Mouse (Mus musculus) limb, embryonic 13.5 days (tissue): ENCODE results near the gene Rnf130. TPM values are rescaled to one million over a fixed set of nuclear protein-coding genes. Genes with fewer than 3 reads are reported as not detected.

Experiments
- ATAC-seq: fragments of 200-750 bp; cut with Nextera tagmentation; 2 replicates; pipeline ENCODE4 v1.8.0; 2017; ENCODE audit warnings: low read depth, moderate number of reproducible peaks, moderate TSS enrichment; ENCODE audit not compliant: low FRiP score
- H3K27ac ChIP-seq: fragments of 300-500 bp; sonication (generic); 2 replicates; pipeline ENCODE4 v1.5.1; 2015; ENCODE audit warnings: inconsistent platforms, mild to moderate bottlenecking, moderate library complexity
- H3K27me3 ChIP-seq: fragments of 300-500 bp; sonication (generic); 2 replicates; pipeline ENCODE4 v1.6.1; 2015; ENCODE audit warnings: mild to moderate bottlenecking, inconsistent platforms
- H3K36me3 ChIP-seq: fragments of 300-500 bp; sonication (generic); 2 replicates; pipeline ENCODE4 v1.6.1; 2015; ENCODE audit warnings: inconsistent platforms, mild to moderate bottlenecking, moderate library complexity
- H3K4me1 ChIP-seq: fragments of 300-500 bp; sonication (generic); 2 replicates; pipeline ENCODE4 v1.6.1; 2015; ENCODE audit warnings: inconsistent platforms
- H3K4me2 ChIP-seq: fragments of 300-500 bp; sonication (generic); replicated peaks from 2 replicates; pipeline ENCODE4 v1.6.1; 2015; ENCODE audit warnings: inconsistent platforms, mild to moderate bottlenecking, moderate library complexity
- H3K4me3 ChIP-seq: fragments of 300-500 bp; sonication (generic); 2 replicates; pipeline ENCODE4 v1.5.1; 2015; ENCODE audit warnings: moderate library complexity, mild to moderate bottlenecking, inconsistent platforms
- H3K9ac ChIP-seq: fragments of 300-500 bp; sonication (generic); 2 replicates; pipeline ENCODE4 v1.6.1; 2015; ENCODE audit warnings: mild to moderate bottlenecking, inconsistent platforms
- H3K9me3 ChIP-seq: fragments of 300-500 bp; sonication (generic); 2 replicates; pipeline ENCODE4 v1.6.1; 2016; ENCODE audit warnings: inconsistent platforms
- WGBS: fragments of 180-500 bp; shearing (Covaris S2); methylation state at CpG from one replicate; pipeline ENCODE4 v1.1.7; 2015; 5-methylcytosine and 5-hydroxymethylcytosine counted together
- polyA plus RNA-seq: library from polyadenylated mRNA; unstranded; fragments of >200 nt; fragmentation: Nextera tagmentation; extraction: Ambion mirVana; gene quantifications from 2 replicates; pipeline ENCODE4 v1.2.1, GENCODE M21; 2015

Rnf130 gene
- polyA plus RNA-seq, 1 experiment from 2014 or later = 85.6 TPM

DNA sequence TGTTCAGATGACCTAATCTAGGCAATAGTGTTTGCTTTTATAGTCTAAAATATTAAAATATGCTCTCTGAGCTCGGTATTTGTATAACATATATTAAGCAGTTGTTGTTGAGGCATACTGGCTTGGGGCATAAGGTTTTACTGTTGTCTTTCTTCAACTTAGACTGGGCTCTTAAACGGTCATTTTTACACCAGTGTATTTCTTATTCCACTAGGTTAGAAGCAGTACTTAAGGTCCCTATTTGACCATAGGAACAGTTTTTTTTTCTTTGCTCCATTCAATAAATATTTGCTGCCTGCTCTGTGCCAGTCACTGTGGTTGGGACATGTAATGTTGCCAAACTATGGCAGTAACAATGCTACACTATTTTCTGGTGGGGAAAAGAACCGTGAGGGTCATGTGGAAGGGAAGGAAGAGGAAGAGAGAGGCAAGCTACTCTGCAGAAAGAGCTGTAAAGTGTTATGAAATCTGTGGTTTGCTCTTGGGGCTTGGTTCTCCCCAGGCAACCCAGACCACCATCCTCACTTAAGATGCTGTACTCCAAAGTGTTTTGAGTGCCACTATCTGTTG lies 1.5 kb downstream of the Rnf130 start:
- WGBS = 29% methylated on average over 3 of the region's 3 CpGs
- H3K9ac ChIP-seq = peak overlapping the region; percentile 97
- no peaks in the 10 kb centered on the region for H3K36me3 ChIP-seq
- no peak overlapping the region for H3K27ac ChIP-seq
- H3K9me3 ChIP-seq = no peaks in the 10 kb centered on the region
- H3K27me3 ChIP-seq = peaks cover 2% of the 10 kb centered on the region; the same call in 1 of the 2 replicates
- peak overlapping the region; percentile 75 for H3K4me2 ChIP-seq
- peak overlapping the region; percentile 94 for H3K4me3 ChIP-seq
- ATAC-seq = no peak
- peaks cover 34% of the 10 kb centered on the region for H3K4me1 ChIP-seq

DNA sequence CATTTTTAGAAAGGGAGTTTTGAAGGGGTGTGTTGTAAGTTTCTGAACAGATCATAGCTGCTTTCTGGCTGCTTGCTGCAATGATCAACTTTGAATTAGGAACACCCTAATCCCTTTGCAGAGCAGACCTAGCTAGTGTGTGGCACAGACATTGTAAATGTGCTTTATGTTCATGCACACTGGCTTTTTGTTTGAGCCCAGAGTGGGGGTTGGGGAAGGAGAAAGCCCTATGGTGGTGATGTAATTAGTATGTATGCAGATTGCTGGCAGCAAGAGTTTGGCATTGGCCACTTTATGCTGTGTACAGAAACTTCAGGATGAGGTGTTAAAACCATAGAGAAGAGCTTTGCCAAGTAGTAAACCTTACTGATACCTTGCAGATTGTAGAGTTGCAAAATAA lies 3.3 kb downstream of the Rnf130 start:
- ATAC-seq = no peak
- Histone ChIP-seq H3K4me3 (no peak overlapping the region), H3K4me2 (peak overlapping the region; percentile 17; the same call in 1 of the 2 replicates), H3K9me3 (no peaks in the 10 kb centered on the region), H3K27me3 (0 out of 2 replicates have a peak, but pooled peaks cover 2% of the 10 kb centered on the region), H3K9ac (no peak overlapping the region), H3K4me1 (peaks cover 43% of the 10 kb centered on the region), H3K27ac (no peak overlapping the region), H3K36me3 (no peaks in the 10 kb centered on the region)

DNA sequence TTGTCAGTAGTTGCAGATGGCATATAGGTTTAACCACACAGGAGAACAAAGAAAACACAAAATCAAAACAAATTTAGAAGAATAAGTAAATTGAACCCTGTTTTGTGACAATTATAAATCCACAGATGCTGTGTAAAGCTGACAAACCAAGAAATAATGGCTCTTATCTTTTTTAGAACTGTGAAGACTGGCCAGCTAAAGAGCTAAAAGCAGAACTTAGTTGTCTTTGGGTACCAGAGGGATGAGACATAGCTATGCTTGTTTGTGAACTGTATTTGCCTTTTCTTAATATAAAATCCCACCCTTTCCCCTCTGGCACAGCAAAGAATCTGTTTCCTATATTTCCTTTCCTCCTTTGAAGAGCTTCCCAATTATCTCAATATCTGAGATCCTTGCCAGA lies 9.0 kb downstream of the Rnf130 start:
- Histone ChIP-seq H3K36me3 (no peaks in the 10 kb centered on the region), H3K4me1 (peaks cover 20% of the 10 kb centered on the region; the same call in 1 of the 2 replicates), H3K9me3 (no peaks in the 10 kb centered on the region), H3K27me3 (no peaks in the 10 kb centered on the region), H3K27ac (no peak overlapping the region), H3K4me2 (no peak overlapping the region), H3K4me3 (no peak overlapping the region), H3K9ac (no peak overlapping the region)
- no peak for ATAC-seq

DNA sequence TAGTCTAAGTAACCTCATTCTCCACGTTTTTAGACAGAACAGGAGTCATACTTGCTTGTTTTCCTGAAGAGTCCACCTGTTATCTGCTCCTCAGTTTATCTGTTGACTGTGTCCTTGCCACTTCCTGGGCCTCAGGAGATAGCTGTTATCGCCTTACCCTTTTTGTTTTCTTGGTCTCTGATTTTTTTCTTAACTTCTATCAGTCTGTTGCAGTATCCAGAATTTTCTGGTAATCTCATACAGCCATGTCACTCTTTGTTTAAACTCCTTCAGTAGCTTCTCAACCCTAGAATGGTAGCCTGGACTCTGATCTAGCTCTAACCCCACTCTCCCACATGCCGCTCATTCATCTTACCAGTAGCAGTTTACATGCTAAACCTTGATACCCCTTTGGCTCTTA lies 10.6 kb downstream of the Rnf130 start:
- no peak for ATAC-seq
- peaks cover 16% of the 10 kb centered on the region; the same call in 1 of the 2 replicates for H3K4me1 ChIP-seq
- WGBS = 79% methylated on average over 3 of the region's 3 CpGs
- no peak overlapping the region for H3K4me3 ChIP-seq
- no peaks in the 10 kb centered on the region for H3K36me3 ChIP-seq
- H3K27me3 ChIP-seq = no peaks in the 10 kb centered on the region
- no peak overlapping the region for H3K9ac ChIP-seq
- no peak overlapping the region for H3K27ac ChIP-seq
- no peaks in the 10 kb centered on the region for H3K9me3 ChIP-seq
- H3K4me2 ChIP-seq = no peak overlapping the region

DNA sequence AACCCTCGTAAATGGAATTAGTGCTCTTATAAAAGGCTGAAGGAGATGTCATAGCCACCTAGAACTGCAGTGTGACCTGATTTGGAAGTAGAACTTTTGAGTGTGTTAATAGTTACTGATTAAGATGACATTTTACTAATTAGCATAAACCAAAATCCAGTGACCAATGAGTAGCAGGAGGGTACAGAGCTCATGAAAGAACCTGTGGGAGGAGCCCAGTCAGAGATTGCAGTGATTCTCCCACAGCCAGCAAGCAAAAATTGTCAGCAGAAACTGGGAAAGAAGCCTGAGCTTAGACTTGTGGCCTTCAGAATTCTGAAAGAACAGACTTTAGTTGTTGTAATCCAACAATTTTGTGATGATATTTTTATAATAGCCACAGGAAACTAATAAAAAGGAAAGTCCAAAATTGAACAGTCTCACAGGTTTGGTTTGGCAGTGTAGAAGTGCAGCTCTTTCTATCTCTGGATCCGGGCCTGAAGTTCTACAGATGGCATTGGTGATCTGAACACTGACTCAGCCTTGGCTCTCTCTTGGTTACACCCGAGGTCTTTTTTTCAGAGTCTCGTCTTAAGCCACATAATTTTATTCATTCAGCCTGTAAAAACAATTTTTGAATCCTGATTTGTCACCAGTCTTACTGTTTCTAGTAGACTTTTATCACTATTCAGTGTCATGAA lies 11.8 kb downstream of the Rnf130 start:
- no peak for ATAC-seq
- Histone ChIP-seq H3K4me3 (no peak overlapping the region), H3K36me3 (no peaks in the 10 kb centered on the region), H3K9me3 (no peaks in the 10 kb centered on the region), H3K4me2 (no peak overlapping the region), H3K27ac (no peak overlapping the region), H3K4me1 (peaks cover 10% of the 10 kb centered on the region; the same call in 1 of the 2 replicates), H3K27me3 (no peaks in the 10 kb centered on the region), H3K9ac (no peak overlapping the region)
- 81% methylated on average over 4 of the region's 4 CpGs for WGBS

DNA sequence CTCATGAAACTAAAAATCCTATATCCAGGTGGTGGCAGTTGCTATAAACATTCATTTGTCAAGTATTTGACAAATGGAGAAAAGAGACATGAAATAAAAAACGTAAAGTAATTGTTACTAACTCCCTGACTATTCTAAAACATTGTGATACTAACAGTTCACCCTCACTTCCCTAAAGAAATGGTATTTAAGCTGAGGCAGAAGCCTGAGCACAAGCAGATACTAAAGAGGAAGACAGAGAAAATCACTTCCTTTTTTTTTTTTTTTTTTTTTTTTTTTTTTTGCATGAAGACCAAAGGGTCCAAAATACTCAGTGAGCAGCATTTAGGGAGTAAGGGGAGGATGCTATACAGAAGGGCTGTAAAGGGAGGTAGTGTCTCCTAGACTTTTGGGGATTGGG lies 13.6 kb downstream of the Rnf130 start:
- ATAC-seq = no peak
- 84% methylated on average over 1 of the region's 1 CpGs for WGBS
- no peak overlapping the region for H3K4me2 ChIP-seq

DNA sequence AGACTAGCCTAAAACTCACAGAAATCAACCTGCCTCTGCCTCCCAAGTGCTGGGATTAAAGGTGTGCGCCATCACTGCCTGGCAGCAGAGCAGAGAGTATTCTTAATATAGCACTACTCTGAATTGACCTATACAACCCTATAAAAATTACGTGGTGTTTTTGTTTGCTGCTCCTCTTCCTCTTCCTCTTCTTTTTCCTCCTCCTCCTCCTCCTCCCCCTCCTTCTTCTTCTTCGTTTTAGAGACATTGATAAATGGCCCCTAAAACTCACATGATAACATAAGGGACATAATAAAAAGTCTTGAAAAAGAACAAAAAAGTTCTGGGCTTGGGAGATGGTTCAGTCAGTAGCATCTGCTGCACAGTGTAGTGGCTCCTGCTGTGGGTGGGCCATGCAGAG lies 16.0 kb downstream of the Rnf130 start:
- no peaks in the 10 kb centered on the region for H3K36me3 ChIP-seq
- no peaks in the 10 kb centered on the region for H3K9me3 ChIP-seq
- H3K9ac ChIP-seq = no peak overlapping the region
- no peak for ATAC-seq
- no peaks in the 10 kb centered on the region for H3K27me3 ChIP-seq
- H3K4me1 ChIP-seq = no peaks in the 10 kb centered on the region
- H3K4me2 ChIP-seq = no peak overlapping the region
- no peak overlapping the region for H3K4me3 ChIP-seq
- H3K27ac ChIP-seq = no peak overlapping the region
- WGBS = 73% methylated on average over 3 of the region's 3 CpGs

More for the DNA sequence above, 13.6 kb downstream of the Rnf130 start:
- no peak overlapping the region for H3K4me3 ChIP-seq
- H3K9ac ChIP-seq = no peak overlapping the region
- no peak overlapping the region for H3K27ac ChIP-seq
- no peaks in the 10 kb centered on the region for H3K9me3 ChIP-seq
- H3K4me1 ChIP-seq = 0 out of 2 replicates have a peak, but pooled peaks cover 2% of the 10 kb centered on the region
- no peaks in the 10 kb centered on the region for H3K36me3 ChIP-seq
- H3K27me3 ChIP-seq = no peaks in the 10 kb centered on the region

DNA sequence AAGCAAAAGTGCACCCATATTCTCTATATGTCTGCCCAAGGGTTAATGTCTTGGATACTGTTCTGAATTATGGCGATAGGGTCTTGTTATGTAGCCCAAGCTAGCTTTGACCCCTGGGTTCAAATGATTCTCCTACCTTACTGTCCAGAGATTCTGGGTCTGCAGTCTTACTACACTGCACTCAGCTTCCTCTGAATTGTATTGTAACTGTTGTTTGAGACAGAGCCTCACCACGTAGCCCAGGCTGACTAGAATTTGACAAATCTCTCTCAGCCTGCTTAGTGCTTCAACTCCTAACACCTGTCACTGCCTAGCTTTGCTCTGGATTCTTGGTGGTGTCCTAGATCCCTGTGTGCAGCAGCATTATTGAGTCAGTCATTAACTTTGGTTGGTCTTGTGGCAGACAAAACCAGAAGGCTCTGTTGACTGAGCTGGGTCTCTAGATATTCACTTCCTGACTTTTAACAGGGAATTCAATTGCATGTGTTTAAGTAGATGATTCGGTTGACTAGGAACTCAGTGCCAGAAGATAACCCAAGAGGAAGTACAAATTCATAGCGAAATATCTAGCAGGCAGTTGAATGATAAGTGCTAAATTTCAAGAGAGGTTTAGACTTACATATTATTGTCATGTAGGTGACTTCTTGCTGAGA lies 17.3 kb downstream of the Rnf130 start:
- no peak for ATAC-seq
- no peak overlapping the region for H3K4me3 ChIP-seq
- H3K9ac ChIP-seq = no peak overlapping the region
- 92% methylated on average over 4 of the region's 4 CpGs for WGBS
- peaks cover 2% of the 10 kb centered on the region; the same call in 1 of the 2 replicates for H3K4me1 ChIP-seq
- no peak overlapping the region for H3K4me2 ChIP-seq
- no peaks in the 10 kb centered on the region for H3K27me3 ChIP-seq
- no peak overlapping the region for H3K27ac ChIP-seq
- no peaks in the 10 kb centered on the region for H3K9me3 ChIP-seq
- H3K36me3 ChIP-seq = no peaks in the 10 kb centered on the region

DNA sequence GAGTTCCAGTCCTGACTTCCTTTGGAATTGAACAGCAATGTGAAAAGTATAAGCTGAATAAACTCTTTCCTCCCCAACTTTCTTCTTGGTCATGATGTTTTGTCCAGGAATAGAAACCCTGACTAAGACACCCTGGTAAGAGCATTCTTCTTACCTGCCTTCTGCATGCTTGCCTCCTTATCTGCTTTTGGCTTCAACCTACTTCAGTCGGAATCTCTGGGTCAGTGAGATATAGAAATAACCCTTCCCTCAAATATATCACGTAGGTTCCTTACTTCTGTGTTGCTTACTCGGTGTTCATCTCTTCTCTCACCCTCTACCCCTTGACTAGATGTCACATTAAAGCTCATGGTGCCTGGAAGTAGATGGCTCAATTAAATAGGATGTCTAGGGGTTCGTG lies 19.3 kb downstream of the Rnf130 start:
- whole genome bisulfite sequencing = 92% methylated on average over 4 of the region's 4 CpGs
- Histone ChIP-seq H3K27me3 (no peaks in the 10 kb centered on the region), H3K27ac (no peak overlapping the region), H3K4me3 (no peak overlapping the region), H3K9me3 (no peaks in the 10 kb centered on the region), H3K4me2 (no peak overlapping the region), H3K36me3 (no peaks in the 10 kb centered on the region), H3K4me1 (peaks cover 10% of the 10 kb centered on the region; the same call in 1 of the 2 replicates), H3K9ac (no peak overlapping the region)
- no peak for ATAC-seq

DNA sequence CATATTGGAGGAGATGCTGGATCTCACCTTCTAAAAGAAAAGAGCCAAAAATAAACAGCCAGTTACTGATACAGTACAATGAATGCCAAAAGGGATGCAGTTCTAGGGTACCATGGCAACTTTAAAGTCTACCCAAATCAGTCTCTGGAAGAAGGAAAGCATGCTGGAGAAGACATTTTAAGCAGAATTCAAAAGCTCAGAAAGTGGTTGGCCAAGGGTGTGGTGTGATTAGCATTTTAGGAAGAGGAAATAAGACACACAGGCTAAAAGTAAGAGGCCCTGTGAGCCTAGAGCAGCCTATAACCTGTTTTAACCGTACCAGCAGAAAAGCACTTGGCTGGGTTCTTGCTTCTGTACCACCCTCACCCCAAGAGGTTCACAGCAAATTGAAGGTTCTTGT lies 22.5 kb downstream of the Rnf130 start:
- 69% methylated on average over 1 of the region's 1 CpGs for WGBS
- Histone ChIP-seq H3K4me2 (no peak overlapping the region), H3K36me3 (peaks cover 1% of the 10 kb centered on the region; the same call in 1 of the 2 replicates), H3K4me1 (peaks cover 10% of the 10 kb centered on the region; the same call in 1 of the 2 replicates), H3K9ac (no peak overlapping the region), H3K27me3 (no peaks in the 10 kb centered on the region), H3K9me3 (no peaks in the 10 kb centered on the region), H3K4me3 (no peak overlapping the region), H3K27ac (no peak overlapping the region)
- ATAC-seq = no peak

DNA sequence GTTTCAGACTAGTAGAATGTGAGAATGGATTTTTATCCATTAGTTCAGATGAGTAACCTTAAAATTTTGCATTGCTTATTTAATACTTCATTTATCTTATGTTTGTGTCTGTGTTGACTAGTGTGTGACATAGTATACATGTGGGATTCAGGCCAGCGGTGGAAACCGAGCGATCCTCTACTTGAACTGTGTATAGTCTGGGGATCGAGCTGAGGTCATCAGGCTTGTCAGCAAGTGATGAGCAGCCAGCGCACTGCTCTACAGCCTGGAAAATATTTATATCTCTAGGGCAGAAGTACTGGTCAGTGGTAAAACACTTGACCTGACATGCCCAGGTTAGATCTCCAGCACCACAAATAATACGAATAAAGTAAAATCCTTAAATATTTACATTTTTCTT lies 23.0 kb downstream of the Rnf130 start:
- Histone ChIP-seq H3K36me3 (peaks cover 6% of the 10 kb centered on the region; the same call in 1 of the 2 replicates), H3K27ac (no peak overlapping the region), H3K9me3 (no peaks in the 10 kb centered on the region), H3K27me3 (no peaks in the 10 kb centered on the region), H3K4me3 (no peak overlapping the region), H3K9ac (no peak overlapping the region), H3K4me1 (peaks cover 10% of the 10 kb centered on the region; the same call in 1 of the 2 replicates), H3K4me2 (no peak overlapping the region)
- WGBS = 85% methylated on average over 6 of the region's 6 CpGs
- no peak for ATAC-seq

DNA sequence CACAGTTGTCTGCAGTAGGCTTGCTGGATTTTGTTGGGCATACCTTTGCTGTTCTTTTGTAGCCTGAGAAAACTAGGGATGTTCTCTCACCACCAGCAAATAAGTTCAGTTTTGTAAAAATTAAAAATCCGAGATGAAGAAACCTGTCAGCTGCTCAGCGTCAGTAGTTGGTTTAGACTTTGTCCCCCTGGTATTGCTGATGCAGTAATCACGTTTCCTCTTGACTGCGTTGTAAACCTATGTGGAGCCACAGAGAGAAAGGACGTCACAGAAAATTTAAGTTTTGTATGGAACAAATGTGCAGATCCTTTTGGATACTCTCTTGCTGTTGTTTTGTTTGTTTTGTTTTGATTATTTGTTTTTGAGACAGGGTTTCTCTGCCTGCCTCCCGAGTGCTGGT lies 25.2 kb downstream of the Rnf130 start:
- Histone ChIP-seq H3K9ac (no peak overlapping the region), H3K27me3 (no peaks in the 10 kb centered on the region), H3K4me3 (no peak overlapping the region), H3K4me2 (no peak overlapping the region), H3K9me3 (no peaks in the 10 kb centered on the region), H3K27ac (no peak overlapping the region), H3K4me1 (peaks cover 10% of the 10 kb centered on the region; the same call in 1 of the 2 replicates), H3K36me3 (peaks cover 21% of the 10 kb centered on the region)
- ATAC-seq = no peak
- WGBS = 71% methylated on average over 6 of the region's 6 CpGs
